Mouse (Mus musculus) brain, embryonic 14.5 days (tissue): ENCODE measurements around the gene A530064D06Rik. TPM values are rescaled to one million over a fixed set of nuclear protein-coding genes. Genes with fewer than 3 reads are reported as not detected.
A peak's percentile ranks its signal among the peaks of the same experiment; 100 is the strongest.

Source experiments
- DNase-seq: peaks from one replicate; pipeline ENCODE4 v3.0.0-alpha.2; 2011; ENCODE audit warnings: low read depth
- CTCF ChIP-seq: fragments of 200-500 bp; IDR thresholded peaks from 2 replicates; pipeline ENCODE4 v1.5.1; 2012; ENCODE audit warnings: inconsistent platforms, mild to moderate bottlenecking, moderate library complexity, borderline replicate concordance; ENCODE audit not compliant: insufficient read depth, insufficient read length; ENCODE audit errors: extremely low read depth
- POLR2A ChIP-seq: fragments of 200-500 bp; IDR thresholded peaks from 2 replicates; pipeline ENCODE4 v1.6.1; 2012; ENCODE audit warnings: mild to moderate bottlenecking, inconsistent platforms, borderline replicate concordance; ENCODE audit not compliant: poor library complexity, insufficient read depth, insufficient read length, severe bottlenecking; ENCODE audit errors: extremely low read depth
- polyA plus RNA-seq: library from polyadenylated mRNA; depleted of rRNA; stranded (reverse); fragments of >200 nt; gene quantifications from 2 replicates; pipeline ENCODE4 v1.2.3, GENCODE M21; 2012; rRNA removed

The A530064D06Rik gene
- polyA plus RNA-seq, 1 experiment = 0.05 TPM

GRCm38 (mm10) chr17:48118570-48118969 is 48.5 kb downstream of the A530064D06Rik start:
- DNase-seq = no peak
- TF ChIP-seq POLR2A (no peak), CTCF (no peak)

GRCm38 (mm10) chr17:48110547-48111287 is 56.4 kb downstream of the A530064D06Rik start:
- peak; percentile 36 for DNase-seq
- TF ChIP-seq CTCF = peak; percentile 58; the same call in 1 of the 2 replicates
- TF ChIP-seq POLR2A = no peak

GRCm38 (mm10) chr17:48108520-48108919 is 58.6 kb downstream of the A530064D06Rik start:
- TF ChIP-seq POLR2A = no peak
- no peak for TF ChIP-seq CTCF
- no peak for DNase-seq

- no peak for TF ChIP-seq POLR2A
- no peak for TF ChIP-seq CTCF
These were observed 59.2 kb downstream of the A530064D06Rik start for GRCm38 (mm10) chr17:48107862-48108261.

GRCm38 (mm10) chr17:48107333-48107732 is 59.7 kb downstream of the A530064D06Rik start:
- DNase-seq = no peak
- TF ChIP-seq POLR2A = no peak
- no peak for TF ChIP-seq CTCF

More at GRCm38 (mm10) chr17:48107862-48108261, 59.2 kb downstream of the A530064D06Rik start:
- no peak for DNase-seq

- peak; percentile 96 for DNase-seq
These were observed 66.3 kb downstream of the A530064D06Rik start for GRCm38 (mm10) chr17:48100441-48101417.

GRCm38 (mm10) chr17:48099312-48099711 is 67.8 kb downstream of the A530064D06Rik start:
- TF ChIP-seq POLR2A (no peak), CTCF (no peak)
- DNase-seq = no peak

More at GRCm38 (mm10) chr17:48100441-48101417, 66.3 kb downstream of the A530064D06Rik start:
- TF ChIP-seq POLR2A (no peak), CTCF (peak; percentile 99)

Other genes starting within 250 kb of the A530064D06Rik start
- gene Foxp4, start 242.6 kb downstream of the A530064D06Rik start, polyA plus RNA-seq = 93.8 and 94.9 TPM in 2 replicates
- gene 1700122O11Rik, start 129.0 kb downstream of the A530064D06Rik start, polyA plus RNA-seq = not detected in 2 replicates
- gene 1700067P10Rik, start 78.0 kb downstream of the A530064D06Rik start, polyA plus RNA-seq = not detected in 2 replicates
- not detected in 2 replicates for gene 9830107B12Rik, start 21.0 kb downstream of the A530064D06Rik start, polyA plus RNA-seq
- gene Trem1, start 65.5 kb upstream of the A530064D06Rik start, polyA plus RNA-seq = not detected in 2 replicates
- gene Trem3, start 80.5 kb upstream of the A530064D06Rik start, polyA plus RNA-seq = 0.08 TPM in 1 of 2 replicates, not detected in the other
- gene Treml4, start 97.0 kb upstream of the A530064D06Rik start, polyA plus RNA-seq = 0.05 TPM in 1 of 2 replicates, not detected in the other
- gene Treml2, start 132.2 kb upstream of the A530064D06Rik start, polyA plus RNA-seq = 0.19 and 0.42 TPM in 2 replicates
- gene B430306N03Rik, start 148.9 kb upstream of the A530064D06Rik start, polyA plus RNA-seq = 0.06 and 0.26 TPM in 2 replicates
- gene Trem2, start 179.1 kb upstream of the A530064D06Rik start, polyA plus RNA-seq = 5.4 and 5.6 TPM in 2 replicates
- 0.50 and 1.0 TPM in 2 replicates for gene Treml1, start 192.6 kb upstream of the A530064D06Rik start, polyA plus RNA-seq
- gene Nfya, start 242.6 kb upstream of the A530064D06Rik start, polyA plus RNA-seq = 99.1 and 121 TPM in 2 replicates
- gene Oard1, start 242.7 kb upstream of the A530064D06Rik start, polyA plus RNA-seq = 24.1 and 32.8 TPM in 2 replicates